Mouse (Mus musculus) hindbrain, embryonic 11.5 days (tissue): ENCODE measurements around the gene Dner. TPM values are rescaled to one million over a fixed set of nuclear protein-coding genes. Genes with fewer than 3 reads are reported as not detected.

ENCODE experiments used
- ATAC-seq: fragments of 200-750 bp; cut with Nextera tagmentation; 2 replicates; pipeline ENCODE4 v1.8.0; 2017; ENCODE audit warnings: mild to moderate bottlenecking, moderate TSS enrichment, moderate library complexity; ENCODE audit not compliant: low FRiP score
- DNase-seq: peaks from one replicate; pipeline ENCODE4 v3.0.0-alpha.2; 2015; ENCODE audit warnings: low spot score
- H3K27ac ChIP-seq: fragments of 300-500 bp; sonication (generic); 2 replicates; pipeline ENCODE4 v1.5.1; 2014; ENCODE audit warnings: mild to moderate bottlenecking, low read depth, low read length
- H3K27me3 ChIP-seq: fragments of 300-500 bp; sonication (generic); 2 replicates; pipeline ENCODE4 v1.6.1; 2014; ENCODE audit warnings: mild to moderate bottlenecking, low read length, moderate library complexity, mixed read lengths; ENCODE audit not compliant: control insufficient read depth, insufficient read depth
- H3K36me3 ChIP-seq: fragments of 300-500 bp; sonication (generic); 2 replicates; pipeline ENCODE4 v1.6.1; 2014; ENCODE audit warnings: mild to moderate bottlenecking, low read length, moderate library complexity, mixed read lengths; ENCODE audit not compliant: control insufficient read depth, insufficient read depth
- H3K4me1 ChIP-seq: fragments of 300-500 bp; sonication (generic); replicated peaks from 2 replicates; pipeline ENCODE4 v1.6.1; 2014; ENCODE audit warnings: low read length, mixed read lengths; ENCODE audit not compliant: control insufficient read depth, insufficient read depth
- H3K4me2 ChIP-seq: fragments of 300-500 bp; sonication (generic); replicated peaks from 2 replicates; pipeline ENCODE4 v1.6.1; 2014; ENCODE audit warnings: mild to moderate bottlenecking, low read depth, low read length
- H3K4me3 ChIP-seq: fragments of 300-500 bp; sonication (generic); 2 replicates; pipeline ENCODE4 v1.5.1; 2014; ENCODE audit warnings: low read depth, low read length
- H3K9ac ChIP-seq: fragments of 300-500 bp; sonication (generic); 2 replicates; pipeline ENCODE4 v1.6.1; 2014; ENCODE audit warnings: low read depth, low read length
- H3K9me3 ChIP-seq: fragments of 300-500 bp; sonication (generic); 2 replicates; pipeline ENCODE4 v1.6.1; 2016; ENCODE audit warnings: low read length; ENCODE audit not compliant: control insufficient read depth
- WGBS: fragments of 180-500 bp; shearing (Covaris S2); extraction: QIAGEN DNeasy Blood & Tissue Kit; methylation state at CpG from one replicate; pipeline ENCODE4 v1.1.7; 2014; 5-methylcytosine and 5-hydroxymethylcytosine counted together
- polyA plus RNA-seq: library from polyadenylated mRNA; unstranded; fragments of >200 nt; fragmentation: Nextera tagmentation; extraction: Ambion mirVana; gene quantifications from 2 replicates; pipeline ENCODE4 v1.2.1, GENCODE M21; 2014

Dner gene
- polyA plus RNA-seq, 1 experiment from 2014 or later: 44.7 TPM

GRCm38 (mm10) chr1:84525514-84525913 lies 170.5 kb downstream of the Dner start:
- Histone ChIP-seq H3K27ac (no peak overlapping the region), H3K9me3 (no peaks in the 10 kb centered on the region), H3K27me3 (no peaks in the 10 kb centered on the region), H3K9ac (no peak overlapping the region), H3K36me3 (no peaks in the 10 kb centered on the region), H3K4me1 (no peaks in the 10 kb centered on the region), H3K4me3 (no peak overlapping the region), H3K4me2 (no peak overlapping the region)
- 90% methylated on average over 3 of the region's 3 CpGs for WGBS
- no peak for DNase-seq
- no peak for ATAC-seq

- H3K4me1 ChIP-seq: no peaks in the 10 kb centered on the region
- no peaks in the 10 kb centered on the region for H3K9me3 ChIP-seq
- no peak overlapping the region for H3K9ac ChIP-seq
- no peaks in the 10 kb centered on the region for H3K27me3 ChIP-seq
- no peak overlapping the region for H3K27ac ChIP-seq
- ATAC-seq: no peak
- H3K36me3 ChIP-seq: no peaks in the 10 kb centered on the region
- WGBS: 68% methylated on average over 4 of the region's 4 CpGs
- no peak overlapping the region for H3K4me2 ChIP-seq
- no peak overlapping the region for H3K4me3 ChIP-seq
- no peak for DNase-seq
Observed at GRCm38 (mm10) chr1:84524413-84524812, 171.6 kb downstream of the Dner start.

- WGBS: 63% methylated on average over 4 of the region's 4 CpGs
Observed at GRCm38 (mm10) chr1:84522963-84523280, 173.1 kb downstream of the Dner start.

GRCm38 (mm10) chr1:84522256-84522962 lies 173.6 kb downstream of the Dner start:
- Histone ChIP-seq H3K9me3 (no peaks in the 10 kb centered on the region), H3K36me3 (no peaks in the 10 kb centered on the region), H3K4me1 (no peaks in the 10 kb centered on the region), H3K27me3 (no peaks in the 10 kb centered on the region), H3K27ac (no peak overlapping the region), H3K4me3 (no peak overlapping the region), H3K9ac (no peak overlapping the region), H3K4me2 (no peak overlapping the region)
- 77% methylated on average over 4 of the region's 4 CpGs for WGBS
- ATAC-seq (no peak), DNase-seq (no peak)

More at GRCm38 (mm10) chr1:84522963-84523280, 173.1 kb downstream of the Dner start:
- ATAC-seq: no peak
- Histone ChIP-seq H3K4me2 (no peak overlapping the region), H3K9me3 (no peaks in the 10 kb centered on the region), H3K27ac (no peak overlapping the region), H3K9ac (no peak overlapping the region), H3K4me1 (no peaks in the 10 kb centered on the region), H3K27me3 (no peaks in the 10 kb centered on the region), H3K4me3 (no peak overlapping the region), H3K36me3 (no peaks in the 10 kb centered on the region)
- no peak for DNase-seq

- no peaks in the 10 kb centered on the region for H3K4me1 ChIP-seq
- WGBS: 73% methylated on average over 4 of the region's 4 CpGs
- ATAC-seq: no peak
Observed at GRCm38 (mm10) chr1:84518347-84518746, 177.7 kb downstream of the Dner start.

GRCm38 (mm10) chr1:84513201-84513600 lies 182.8 kb downstream of the Dner start:
- no peaks in the 10 kb centered on the region for H3K4me1 ChIP-seq
- no peak overlapping the region for H3K4me2 ChIP-seq
- no peaks in the 10 kb centered on the region for H3K27me3 ChIP-seq
- H3K27ac ChIP-seq: no peak overlapping the region
- no peak for ATAC-seq
- H3K9ac ChIP-seq: no peak overlapping the region
- no peak for DNase-seq
- no peak overlapping the region for H3K4me3 ChIP-seq
- 74% methylated on average over 3 of the region's 3 CpGs for WGBS
- H3K9me3 ChIP-seq: no peaks in the 10 kb centered on the region
- no peaks in the 10 kb centered on the region for H3K36me3 ChIP-seq

More at GRCm38 (mm10) chr1:84518347-84518746, 177.7 kb downstream of the Dner start:
- H3K9ac ChIP-seq: no peak overlapping the region
- no peak overlapping the region for H3K4me3 ChIP-seq
- H3K36me3 ChIP-seq: no peaks in the 10 kb centered on the region
- no peaks in the 10 kb centered on the region for H3K27me3 ChIP-seq
- H3K4me2 ChIP-seq: no peak overlapping the region
- no peaks in the 10 kb centered on the region for H3K9me3 ChIP-seq
- no peak overlapping the region for H3K27ac ChIP-seq
- DNase-seq: no peak

GRCm38 (mm10) chr1:84508510-84508909 lies 187.5 kb downstream of the Dner start:
- Histone ChIP-seq H3K9me3 (no peaks in the 10 kb centered on the region), H3K4me1 (no peaks in the 10 kb centered on the region), H3K27ac (no peak overlapping the region), H3K9ac (no peak overlapping the region), H3K36me3 (no peaks in the 10 kb centered on the region), H3K4me2 (no peak overlapping the region), H3K4me3 (no peak overlapping the region), H3K27me3 (no peaks in the 10 kb centered on the region)
- WGBS: 80% methylated on average over 1 of the region's 1 CpGs
- ATAC-seq (no peak), DNase-seq (no peak)

- no peak overlapping the region for H3K4me2 ChIP-seq
Observed at GRCm38 (mm10) chr1:84507568-84507967, 188.5 kb downstream of the Dner start.

GRCm38 (mm10) chr1:84506984-84507546 lies 189.0 kb downstream of the Dner start:
- no peak overlapping the region for H3K4me2 ChIP-seq

More at GRCm38 (mm10) chr1:84507568-84507967, 188.5 kb downstream of the Dner start:
- no peak for ATAC-seq
- no peaks in the 10 kb centered on the region for H3K27me3 ChIP-seq
- H3K36me3 ChIP-seq: no peaks in the 10 kb centered on the region
- DNase-seq: no peak
- H3K9ac ChIP-seq: no peak overlapping the region
- no peak overlapping the region for H3K4me3 ChIP-seq
- no peaks in the 10 kb centered on the region for H3K9me3 ChIP-seq
- no peaks in the 10 kb centered on the region for H3K4me1 ChIP-seq
- no peak overlapping the region for H3K27ac ChIP-seq

More at GRCm38 (mm10) chr1:84506984-84507546, 189.0 kb downstream of the Dner start:
- WGBS: 56% methylated on average over 6 of the region's 6 CpGs
- H3K4me1 ChIP-seq: no peaks in the 10 kb centered on the region
- no peaks in the 10 kb centered on the region for H3K36me3 ChIP-seq
- no peak overlapping the region for H3K4me3 ChIP-seq
- H3K9ac ChIP-seq: no peak overlapping the region
- no peak for DNase-seq
- ATAC-seq: no peak
- no peaks in the 10 kb centered on the region for H3K9me3 ChIP-seq
- H3K27ac ChIP-seq: no peak overlapping the region
- H3K27me3 ChIP-seq: no peaks in the 10 kb centered on the region
